Comparison of ENCODE assay signal across 9 mouse cellular contexts in the genomic region with DNA sequence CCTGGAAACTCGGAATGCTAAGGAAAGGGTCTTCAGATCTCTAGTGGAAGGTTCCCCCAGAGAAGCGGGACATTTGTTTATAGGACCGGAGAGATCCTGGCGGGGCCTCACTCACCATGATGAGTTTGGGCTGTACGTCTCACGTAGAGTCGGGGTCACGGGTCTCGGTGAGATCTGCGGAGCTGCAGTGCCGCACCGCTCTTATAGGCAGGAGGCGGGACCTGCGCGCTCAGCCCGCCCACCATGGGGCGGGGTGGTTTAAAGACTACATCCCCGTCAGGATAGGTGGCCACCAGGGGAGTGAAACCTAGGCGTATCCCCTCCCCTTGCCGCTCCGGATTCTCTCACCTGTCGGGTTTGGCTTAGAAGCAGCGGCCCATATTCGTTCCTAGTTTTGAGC. TPM values are rescaled to one million over a fixed set of nuclear protein-coding genes. Genes with fewer than 3 reads are reported as not detected.
A peak's percentile ranks its signal among the peaks of the same experiment; 100 is the strongest.
DNase-seq lines count a peak whose midpoint lies in the region; ATAC-seq and TF ChIP-seq lines count a peak whose summit lies in the region.
"Had no signal": no experiment of that assay in that cellular context is flagged by ENCODE, and none has a peak within 500 bp of the region (broad histone marks: within the 10 kb centered on the region; RNA-seq: fewer than 3 reads in every experiment).

No protein-coding gene starts in this region.

- intact Hi-C loops in heart, postnatal 36 days (cut with DNase I): no loop called here

- no peaks in the 10 kb centered on the region for H3K9me3 ChIP-seq in E14TG2a.4 (ENCODE audit: low read length)
- H3K9me3 ChIP-seq in forebrain, embryonic 15.5 days: no peaks in the 10 kb centered on the region
- no peaks in the 10 kb centered on the region for H3K9me3 ChIP-seq in neural tube, embryonic 15.5 days (replicated peaks)

- peak; percentile 99 for TF ChIP-seq POLR2A in lung, adult 2 months (IDR thresholded peaks at IDR 0.05; ENCODE audit: borderline replicate concordance, extremely low read depth, low read depth, low read length)

- ATAC-seq in forebrain, embryonic 15.5 days (replicated peaks): peak; percentile 87
- ATAC-seq in neural tube, embryonic 15.5 days (ENCODE audit: low FRiP score): peak; percentile 91

- H3K4me1 ChIP-seq in E14TG2a.4 (replicated peaks; ENCODE audit: low read depth, low read length): peaks cover 95% of the 10 kb centered on the region
- peaks cover 20% of the 10 kb centered on the region for H3K4me1 ChIP-seq in forebrain, embryonic 15.5 days
- H3K4me1 ChIP-seq in lung, adult 2 months (ENCODE audit: control insufficient read depth, insufficient read depth, low read length): peaks cover 4% of the 10 kb centered on the region; the same call in 1 of the 2 replicates
- H3K4me1 ChIP-seq in neural tube, embryonic 15.5 days: peaks cover 22% of the 10 kb centered on the region

- peak; percentile 97 for DNase-seq in cerebellum, adult 11-12 months
- DNase-seq in heart, postnatal 36 days: peak; percentile 89 to 92
- peak; percentile 93 for DNase-seq in layer of hippocampus, adult 2 months (ENCODE audit: low spot score in 2 of 2)
- DNase-seq in lung, adult 2 months: peak; percentile 93
- DNase-seq in testis, postnatal 14 days (ENCODE audit: low spot score): peak; percentile 76

- peaks cover 16% of the 10 kb centered on the region for H3K27me3 ChIP-seq in E14TG2a.4 (ENCODE audit: insufficient read depth, low read length)
- peaks cover 48% of the 10 kb centered on the region for H3K27me3 ChIP-seq in forebrain, embryonic 15.5 days
- peaks cover 79% of the 10 kb centered on the region for H3K27me3 ChIP-seq in neural tube, embryonic 15.5 days (replicated peaks)

- peak overlapping the region; percentile 91 for H3K4me3 ChIP-seq in E14TG2a.4 (replicated peaks; ENCODE audit: low read length)
- peak overlapping the region; percentile 51 for H3K4me3 ChIP-seq in forebrain, embryonic 15.5 days
- peak overlapping the region; percentile 93 for H3K4me3 ChIP-seq in layer of hippocampus, adult 2 months
- H3K4me3 ChIP-seq in lung, adult 2 months (replicated peaks; ENCODE audit: extremely low read depth, low read depth, low read length): peak overlapping the region; percentile 72
- H3K4me3 ChIP-seq in neural tube, embryonic 15.5 days (replicated peaks): peak overlapping the region; percentile 55

- peaks cover 39% of the 10 kb centered on the region for H3K36me3 ChIP-seq in E14TG2a.4 (ENCODE audit: insufficient read depth, low read length)
- peaks cover 14% of the 10 kb centered on the region for H3K36me3 ChIP-seq in forebrain, embryonic 15.5 days
- H3K36me3 ChIP-seq in neural tube, embryonic 15.5 days: peaks cover 11% of the 10 kb centered on the region

- no peak overlapping the region for H3K27ac ChIP-seq in forebrain, embryonic 15.5 days (replicated peaks)
- peak overlapping the region; percentile 97 for H3K27ac ChIP-seq in layer of hippocampus, adult 2 months
- H3K27ac ChIP-seq in neural tube, embryonic 15.5 days (replicated peaks): no peak overlapping the region

- H3K9ac ChIP-seq in forebrain, embryonic 15.5 days (replicated peaks): peak overlapping the region; percentile 45
- H3K9ac ChIP-seq in neural tube, embryonic 15.5 days (replicated peaks): peak overlapping the region; percentile 56

- TF ChIP-seq CTCF in E14TG2a.4 (conservative IDR thresholded peaks at IDR 0.05; ENCODE audit: low read length): no peak
- TF ChIP-seq CTCF in layer of hippocampus, adult 2 months (conservative IDR thresholded peaks at IDR 0.05): peak; percentile 64; the same call in 1 of the 2 replicates
- TF ChIP-seq CTCF in lung, adult 2 months (IDR thresholded peaks at IDR 0.05; ENCODE audit: insufficient read depth, low read length): no peak

- H3K4me2 ChIP-seq in forebrain, embryonic 15.5 days (replicated peaks): peak overlapping the region; percentile 77
- H3K4me2 ChIP-seq in neural tube, embryonic 15.5 days: peak overlapping the region; percentile 97

- under 1% methylated on average over 24 of the region's 24 CpGs for WGBS in forebrain, embryonic 15.5 days
- WGBS in lung, adult 2 months: under 1% methylated on average over 24 of the region's 24 CpGs
- WGBS in neural tube, embryonic 15.5 days: 0% methylated on average over 24 of the region's 24 CpGs

RNA-seq across cellular contexts. Expression of a gene that starts 0.6 kb away (rescaled TPM):
- 14.9 and 19.5 TPM in 2 replicates for polyA plus RNA-seq in forebrain, embryonic 15.5 days (2015; fragmentation: Nextera tagmentation; extraction: Ambion mirVana)
- total RNA-seq in heart, postnatal 36 days (2021): 100 to 1,000 TPM; 778 to 837 TPM
- 100 to 1,000 TPM; 533 to 543 TPM for total RNA-seq in layer of hippocampus, adult 2 months (2021)
- 36.6 and 103 TPM in 2 replicates for polyA plus RNA-seq in lung, adult 2 months (2012; rRNA removed)
- polyA plus RNA-seq in neural tube, embryonic 15.5 days (2015; fragmentation: Nextera tagmentation; extraction: Ambion mirVana): 44.6 and 81.9 TPM in 2 replicates

RNA-seq across cellular contexts. Expression of a gene that starts 8.4 kb away (rescaled TPM):
- polyA plus RNA-seq in forebrain, embryonic 15.5 days (2015; fragmentation: Nextera tagmentation; extraction: Ambion mirVana): 145 and 147 TPM in 2 replicates
- 10 to 100 TPM; 38.1 to 41.0 TPM for total RNA-seq in heart, postnatal 36 days (2021)
- 10 to 100 TPM; 88.6 to 93.7 TPM for total RNA-seq in layer of hippocampus, adult 2 months (2021)
- 130 and 140 TPM in 2 replicates for polyA plus RNA-seq in lung, adult 2 months (2012; rRNA removed)
- polyA plus RNA-seq in neural tube, embryonic 15.5 days (2015; fragmentation: Nextera tagmentation; extraction: Ambion mirVana): 158 and 159 TPM in 2 replicates

RNA-seq across cellular contexts. Expression of a gene that starts 8.5 kb away (rescaled TPM):
- polyA plus RNA-seq in forebrain, embryonic 15.5 days (2015; fragmentation: Nextera tagmentation; extraction: Ambion mirVana): 19.6 and 20.0 TPM in 2 replicates
- total RNA-seq in heart, postnatal 36 days (2021): 1 to 10 TPM; 2.5 to 4.0 TPM
- 10 to 100 TPM; 16.9 to 17.7 TPM for total RNA-seq in layer of hippocampus, adult 2 months (2021)
- 8.8 and 15.4 TPM in 2 replicates for polyA plus RNA-seq in lung, adult 2 months (2012; rRNA removed)
- polyA plus RNA-seq in neural tube, embryonic 15.5 days (2015; fragmentation: Nextera tagmentation; extraction: Ambion mirVana): 16.2 and 17.5 TPM in 2 replicates

RNA-seq across cellular contexts. Expression of a gene that starts 12.8 kb away (rescaled TPM):
- not detected in 2 replicates for polyA plus RNA-seq in forebrain, embryonic 15.5 days (2015; fragmentation: Nextera tagmentation; extraction: Ambion mirVana)
- total RNA-seq in heart, postnatal 36 days (2021): not detected
- total RNA-seq in layer of hippocampus, adult 2 months (2021): not detected
- polyA plus RNA-seq in lung, adult 2 months (2012; rRNA removed): not detected in 2 replicates
- polyA plus RNA-seq in neural tube, embryonic 15.5 days (2015; fragmentation: Nextera tagmentation; extraction: Ambion mirVana): 0.29 TPM in 1 of 2 replicates, not detected in the other
- polyA plus RNA-seq: gonadal fat pad, adult 2 months had no signal

RNA-seq across cellular contexts. Expression of a gene that starts 17.1 kb away (rescaled TPM):
- polyA plus RNA-seq in forebrain, embryonic 15.5 days (2015; fragmentation: Nextera tagmentation; extraction: Ambion mirVana): 53.0 and 54.0 TPM in 2 replicates
- total RNA-seq in heart, postnatal 36 days (2021): 100 to 1,000 TPM; 104 to 112 TPM
- total RNA-seq in layer of hippocampus, adult 2 months (2021): 10 to 100 TPM; 69.6 to 82.8 TPM
- 54.5 and 56.1 TPM in 2 replicates for polyA plus RNA-seq in lung, adult 2 months (2012; rRNA removed)
- 72.1 and 90.7 TPM in 2 replicates for polyA plus RNA-seq in neural tube, embryonic 15.5 days (2015; fragmentation: Nextera tagmentation; extraction: Ambion mirVana)
